Mouse (Mus musculus): ENCODE measurements around the gene Sorl1.

The Sorl1 gene

GRCm38 (mm10) chr9:42121631-42122354, 2.3 kb downstream of the Sorl1 start:
- no peak for DNase-seq

DNA sequence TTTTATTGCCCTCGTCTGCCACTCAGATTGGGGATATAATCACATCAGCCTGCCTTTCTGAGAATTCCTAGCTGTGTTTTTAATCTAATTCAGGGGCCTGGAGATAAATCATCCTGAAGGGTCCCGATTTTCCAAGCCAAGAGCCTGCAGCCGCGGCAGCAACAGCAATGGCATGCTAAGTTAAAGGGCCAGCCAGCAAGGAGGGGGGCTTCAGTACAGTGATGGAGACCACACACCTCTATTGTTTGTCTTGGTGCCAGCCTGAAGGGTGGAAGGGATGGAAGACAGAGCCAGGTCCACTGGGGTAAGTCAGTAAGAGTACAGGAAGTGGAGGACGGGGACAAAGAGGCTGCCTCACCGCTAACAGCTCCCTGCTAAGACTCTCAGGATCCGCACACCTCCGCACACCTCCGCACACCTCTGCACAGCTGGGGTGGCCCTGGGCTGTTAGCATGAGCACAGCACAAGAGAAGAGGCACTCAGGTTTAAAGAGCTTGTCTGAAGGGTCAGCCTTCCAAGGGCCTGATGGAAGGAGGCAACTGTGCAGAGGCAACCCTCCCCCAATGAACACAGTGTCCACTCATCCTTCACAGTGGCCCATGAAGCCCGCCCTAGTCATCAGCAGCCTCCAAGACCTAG, 7.6 kb downstream of the Sorl1 start:
- DNase-seq = no peak

DNA sequence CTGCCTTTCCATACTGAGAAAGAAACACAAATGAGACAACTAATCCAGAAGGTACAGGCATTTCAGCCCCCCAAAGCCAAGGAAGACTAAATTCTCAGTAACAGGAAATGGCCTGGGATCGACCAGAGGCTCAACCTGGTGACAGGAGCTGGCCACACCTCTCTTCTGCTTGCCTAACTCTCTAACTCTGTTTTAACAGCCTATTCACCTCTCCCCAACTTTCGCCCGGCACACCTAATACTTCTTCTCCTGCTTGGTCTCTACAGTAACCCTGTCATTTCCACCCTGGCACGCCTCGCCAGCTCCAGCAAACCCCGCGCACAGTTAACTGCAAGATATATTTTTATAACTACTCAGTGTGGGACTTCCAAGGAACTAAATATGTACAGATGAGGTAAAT, 9.0 kb downstream of the Sorl1 start:
- no peak for DNase-seq

- no peak for DNase-seq
Measured at GRCm38 (mm10) chr9:42113316-42113715, 10.8 kb downstream of the Sorl1 start.

DNA sequence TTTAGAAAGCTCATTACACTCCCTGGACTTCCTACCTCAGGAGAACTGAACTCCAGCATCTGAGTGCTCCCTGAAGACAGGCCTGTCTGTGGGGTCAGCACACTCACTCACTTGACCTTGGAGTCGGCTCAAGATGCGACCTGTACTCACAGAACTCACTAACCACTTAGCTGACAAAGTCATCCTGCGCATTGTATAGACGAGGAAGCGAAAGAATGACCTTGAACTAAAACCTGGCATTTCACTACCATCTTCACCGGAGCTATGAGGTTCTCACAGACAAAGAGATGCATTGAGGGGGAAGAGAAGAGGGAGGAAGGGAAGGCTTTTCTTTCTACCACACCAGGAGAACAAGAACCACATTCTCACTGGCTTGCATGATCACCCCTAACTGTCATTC, 11.4 kb downstream of the Sorl1 start:
- no peak for DNase-seq

GRCm38 (mm10) chr9:42111256-42111655, 12.8 kb downstream of the Sorl1 start:
- no peak for DNase-seq

GRCm38 (mm10) chr9:42109837-42110451, 14.2 kb downstream of the Sorl1 start:
- peak; percentile 61 to 64 for DNase-seq

- no peak for DNase-seq
Measured at GRCm38 (mm10) chr9:42109131-42109530, 15.0 kb downstream of the Sorl1 start.

- peak; percentile 71 to 86 for DNase-seq
Measured at GRCm38 (mm10) chr9:42108369-42108951, 15.6 kb downstream of the Sorl1 start.

- DNase-seq = no peak
Measured at GRCm38 (mm10) chr9:42107062-42107461, 17.0 kb downstream of the Sorl1 start.

GRCm38 (mm10) chr9:42106305-42106704, 17.8 kb downstream of the Sorl1 start:
- no peak for DNase-seq

GRCm38 (mm10) chr9:42103546-42103945, 20.6 kb downstream of the Sorl1 start:
- DNase-seq = no peak

DNA sequence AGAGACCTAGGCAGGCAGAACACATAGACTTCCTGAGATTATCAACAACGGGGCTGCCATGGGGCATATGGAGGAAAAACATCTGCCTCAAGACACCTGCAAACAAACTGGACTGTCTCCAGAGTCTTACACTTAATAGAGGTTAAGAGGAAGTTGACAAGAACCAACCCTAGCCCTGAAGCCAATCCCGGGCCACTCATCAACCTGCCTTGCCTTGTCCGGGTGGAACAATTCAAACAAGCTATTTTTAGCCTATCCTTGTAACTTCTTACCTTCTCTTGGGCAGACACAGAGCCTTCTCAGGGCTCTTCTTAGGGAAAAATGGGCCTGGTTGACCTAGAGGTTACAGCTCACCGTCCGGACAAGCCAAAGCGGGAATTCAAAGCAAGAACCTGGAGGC, 22.1 kb downstream of the Sorl1 start:
- DNase-seq = peak in 1 of 2 experiments; percentile 46

DNA sequence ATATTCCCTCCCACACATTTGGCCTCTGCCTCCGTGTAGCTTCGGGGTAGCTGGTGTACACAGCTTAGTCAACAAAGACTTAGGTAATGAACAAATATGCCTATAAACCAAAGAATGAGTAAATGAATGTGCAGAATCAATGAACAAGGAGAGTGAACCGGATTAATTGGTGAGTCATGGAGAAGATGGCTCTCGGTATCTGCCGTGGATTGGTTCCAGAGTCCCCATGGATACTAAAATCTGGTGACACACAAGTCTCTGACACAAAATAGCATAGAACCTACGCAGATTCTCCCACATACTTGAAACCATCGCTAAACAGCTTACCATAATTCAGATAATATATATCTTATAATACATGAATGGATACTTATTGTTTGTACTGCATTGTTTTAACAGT, 22.8 kb downstream of the Sorl1 start:
- no peak for DNase-seq

GRCm38 (mm10) chr9:42100618-42101210, 23.4 kb downstream of the Sorl1 start:
- DNase-seq = no peak

- DNase-seq = no peak
Measured at GRCm38 (mm10) chr9:42098474-42099121, 25.5 kb downstream of the Sorl1 start.

DNA sequence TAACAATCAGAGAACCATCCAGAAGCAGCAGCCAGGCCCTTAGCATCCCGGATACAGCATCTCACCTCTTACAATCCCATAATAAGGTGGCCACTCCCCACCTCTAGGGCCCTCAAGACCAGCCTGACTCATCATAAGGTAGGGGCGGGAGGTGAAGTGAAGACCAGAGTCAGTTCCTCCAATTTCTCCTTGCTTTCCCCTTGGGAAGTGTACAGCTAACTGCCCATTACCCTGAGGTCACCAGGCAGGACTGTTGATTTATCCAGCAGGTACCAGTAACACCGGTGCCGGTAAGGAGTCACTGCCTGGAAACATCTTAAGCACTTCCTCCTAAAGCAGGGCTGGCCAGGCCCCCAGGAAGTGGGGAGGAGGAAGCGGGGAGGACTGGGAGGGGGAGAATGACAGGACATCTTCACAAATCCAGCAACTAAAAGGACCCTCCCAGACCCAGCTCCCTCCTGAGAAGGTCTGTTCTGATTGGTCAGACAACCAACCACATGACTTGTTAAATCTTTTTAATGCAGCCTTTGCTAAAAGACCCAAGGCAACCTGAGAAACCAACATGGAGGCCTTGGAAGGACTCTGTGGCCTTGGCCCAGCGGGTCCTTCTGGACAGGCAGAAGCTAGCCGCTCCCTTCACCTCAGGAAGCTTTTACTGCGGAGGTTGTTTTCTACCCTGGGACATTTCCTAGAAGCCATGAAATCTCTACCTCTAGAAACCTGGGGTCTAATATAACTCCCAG, 26.2 kb downstream of the Sorl1 start:
- peak in 1 of 2 experiments; percentile 28 for DNase-seq

DNA sequence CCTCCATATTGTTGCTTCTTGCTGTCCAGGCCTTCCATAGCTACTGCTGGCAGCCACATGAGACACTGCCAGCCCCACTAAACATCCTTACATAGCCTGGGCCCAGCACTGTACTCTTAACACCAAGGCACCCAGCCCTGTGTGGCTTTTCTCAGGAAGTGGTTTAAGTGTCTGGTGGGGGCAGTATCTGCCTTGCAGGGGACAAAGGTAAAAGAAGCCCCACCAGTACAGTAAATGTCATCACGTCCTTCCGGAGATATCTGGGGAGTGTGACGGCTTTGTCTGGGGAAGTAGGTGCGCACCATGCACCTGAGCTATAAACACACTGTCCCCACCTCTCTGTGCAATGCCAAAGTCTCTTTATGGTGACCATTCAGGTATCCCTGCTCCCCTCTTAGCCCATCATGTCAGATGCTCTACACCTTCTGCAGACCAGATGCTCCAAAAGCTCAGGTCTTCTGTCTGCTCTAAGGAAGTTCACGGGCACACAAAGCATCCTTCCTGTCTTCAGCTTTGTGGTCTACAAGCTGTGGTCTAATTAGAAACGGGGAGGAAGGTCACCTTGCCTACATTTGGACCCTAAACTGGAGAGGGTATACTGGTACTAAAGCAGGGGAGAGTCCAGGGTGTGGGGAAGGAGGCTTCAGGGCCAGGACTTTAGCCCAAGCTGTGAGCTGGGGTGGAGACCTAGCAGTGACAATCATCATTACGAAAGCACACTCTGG, 26.9 kb downstream of the Sorl1 start:
- DNase-seq = no peak

DNA sequence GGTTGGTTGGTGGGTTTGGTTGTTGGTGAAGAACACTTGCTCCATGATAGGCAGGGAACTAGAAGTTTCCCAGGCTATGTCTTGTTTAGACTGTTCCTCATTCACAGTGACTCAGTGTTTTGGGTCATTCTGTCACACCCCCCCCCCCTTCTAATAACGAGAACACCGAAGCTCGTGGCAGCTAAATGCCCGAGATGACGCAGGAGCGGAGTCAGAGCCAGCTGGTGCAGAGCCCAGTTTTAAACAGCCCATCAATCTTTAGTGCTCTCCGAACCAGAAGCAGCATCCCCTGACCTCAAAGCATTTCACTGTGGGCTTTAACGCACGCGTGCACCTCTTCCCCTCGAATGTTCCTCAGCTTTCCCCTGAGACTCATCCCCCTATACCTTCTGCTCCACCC, 29.3 kb downstream of the Sorl1 start:
- DNase-seq = peak; percentile 70 to 79

- no peak for DNase-seq
Measured at GRCm38 (mm10) chr9:42094028-42094551, 30.0 kb downstream of the Sorl1 start.

DNA sequence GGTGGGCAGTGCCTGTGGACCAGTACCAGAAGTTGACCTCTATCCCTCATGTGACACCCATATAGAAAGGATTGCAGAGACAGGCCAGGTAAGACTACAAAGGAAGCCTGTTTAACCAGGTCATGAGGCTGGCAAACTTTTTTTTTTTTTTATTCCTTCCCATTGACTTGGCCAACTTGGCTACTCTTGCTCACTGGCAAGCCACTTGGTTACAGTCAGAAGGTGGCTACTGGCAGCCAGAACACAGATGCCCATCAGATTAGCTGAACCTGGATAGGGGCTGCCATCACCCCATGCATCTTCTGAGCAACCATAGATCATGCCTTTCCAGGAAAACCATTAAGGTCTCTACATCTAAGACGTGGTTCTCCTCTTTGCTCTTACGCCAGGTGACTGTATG, 31.3 kb downstream of the Sorl1 start:
- DNase-seq = no peak

All from lung, postnatal 4 days (tissue).